In the genomic region with DNA sequence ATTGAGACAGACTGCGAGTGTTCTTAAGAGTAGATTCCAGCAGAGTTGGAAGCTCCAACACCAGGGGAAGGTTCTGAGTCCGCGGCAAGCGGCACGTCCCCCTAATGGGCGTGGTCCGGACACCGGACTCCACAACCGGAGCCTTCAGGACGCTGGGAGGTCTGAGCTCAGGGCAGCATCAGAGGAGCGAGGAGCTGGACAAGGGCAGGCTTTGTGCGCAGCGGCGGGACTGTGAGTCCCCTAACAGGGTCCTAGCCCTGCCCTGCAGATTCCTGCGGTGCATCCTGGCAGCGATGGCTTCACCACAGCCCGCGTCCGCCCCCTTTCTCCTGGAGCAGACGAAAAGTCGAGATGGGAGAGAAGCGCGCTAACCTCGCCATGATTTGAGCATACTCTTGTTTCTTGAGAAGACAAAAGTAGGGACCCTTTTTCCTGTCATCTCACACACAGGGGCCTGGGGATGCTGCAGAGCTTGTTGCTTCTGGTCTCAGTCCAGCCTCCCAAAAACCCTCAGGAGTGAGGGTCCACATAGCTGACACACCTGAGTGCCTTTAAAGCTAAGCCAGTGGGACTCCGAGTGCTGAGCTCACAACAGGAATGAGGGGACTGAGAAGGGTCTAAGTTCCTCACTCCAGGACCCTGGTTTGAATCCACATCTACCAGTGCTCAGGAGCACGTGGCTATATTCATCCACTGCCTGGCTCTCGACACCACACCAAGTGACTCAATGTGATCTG, we compare ENCODE assay signal across 8 mouse cellular contexts.
DNase-seq lines count a peak whose midpoint lies in the region; ATAC-seq and TF ChIP-seq lines count a peak whose summit lies in the region.

No protein-coding gene starts in this region.

- no peak overlapping the region for H3K9ac ChIP-seq in liver, embryonic 15.5 days
- H3K9ac ChIP-seq in stomach, embryonic 16.5 days (ENCODE audit: low read length): peak overlapping the region; percentile 49

- TF ChIP-seq POLR2A in cerebellum, adult 2 months (IDR thresholded peaks at IDR 0.05; ENCODE audit: borderline replicate concordance, insufficient read depth, low read length): no peak

- H3K9me3 ChIP-seq in liver, embryonic 15.5 days (replicated peaks): no peaks in the 10 kb centered on the region
- no peaks in the 10 kb centered on the region for H3K9me3 ChIP-seq in stomach, embryonic 16.5 days (replicated peaks; ENCODE audit: control insufficient read depth, low read length)

- H3K27me3 ChIP-seq in cerebellum, adult 2 months (ENCODE audit: control insufficient read depth, insufficient read depth, low read length): peaks cover 1% of the 10 kb centered on the region; the same call in 1 of the 2 replicates
- H3K27me3 ChIP-seq in liver, embryonic 15.5 days: peaks cover 21% of the 10 kb centered on the region; the same call in 1 of the 2 replicates
- no peaks in the 10 kb centered on the region for H3K27me3 ChIP-seq in stomach, embryonic 16.5 days (ENCODE audit: control insufficient read depth, insufficient read depth, low read length)

- DNase-seq in cerebellum, postnatal 10 days: peak; percentile 36 to 45
- DNase-seq in cerebellum, adult 2 months: no peak
- peak; percentile 20 for DNase-seq in right cerebral cortex, postnatal 4 days
- no peak for DNase-seq in right cerebral cortex, adult 2 months (ENCODE audit: low spot score in 2 of 2)
- DNase-seq in heart, postnatal 4 days: peak; percentile 41
- no peak for DNase-seq in thymus, postnatal 36 days

- WGBS in cerebellum, adult 2 months: 4% methylated on average over 27 of the region's 27 CpGs
- WGBS in liver, embryonic 15.5 days (ENCODE audit: insufficient replicate concordance): 6% methylated on average over 27 of the region's 27 CpGs
- 3% methylated on average over 27 of the region's 27 CpGs for WGBS in stomach, embryonic 16.5 days

- no peak for ATAC-seq in liver, embryonic 15.5 days (ENCODE audit: insufficient read depth)
- peak; percentile 44; the same call in 1 of the 2 replicates for ATAC-seq in stomach, embryonic 16.5 days (ENCODE audit: insufficient read depth, low FRiP score)

- H3K27ac ChIP-seq in cerebellum, adult 2 months (ENCODE audit: insufficient read depth, low read length): no peak overlapping the region
- H3K27ac ChIP-seq in liver, embryonic 15.5 days (replicated peaks): no peak overlapping the region
- H3K27ac ChIP-seq in stomach, embryonic 16.5 days (ENCODE audit: low read length): no peak overlapping the region

- H3K4me1 ChIP-seq in cerebellum, adult 2 months (ENCODE audit: control insufficient read depth, insufficient read depth, low read length): no peaks in the 10 kb centered on the region; the same call in 1 of the 2 replicates
- no peaks in the 10 kb centered on the region for H3K4me1 ChIP-seq in liver, embryonic 15.5 days (replicated peaks)
- H3K4me1 ChIP-seq in stomach, embryonic 16.5 days (ENCODE audit: control insufficient read depth, insufficient read depth, low read length): no peaks in the 10 kb centered on the region

- H3K4me2 ChIP-seq in liver, embryonic 15.5 days: peak overlapping the region; percentile 35; the same call in 1 of the 2 replicates
- peak overlapping the region; percentile 56 for H3K4me2 ChIP-seq in stomach, embryonic 16.5 days (ENCODE audit: low read depth, low read length)

- H3K36me3 ChIP-seq in liver, embryonic 15.5 days (replicated peaks): no peaks in the 10 kb centered on the region
- H3K36me3 ChIP-seq in stomach, embryonic 16.5 days (ENCODE audit: control insufficient read depth, insufficient read depth, low read length): no peaks in the 10 kb centered on the region

- H3K4me3 ChIP-seq in cerebellum, adult 2 months (replicated peaks; ENCODE audit: insufficient read depth, low read depth, low read length): no peak overlapping the region
- no peak overlapping the region for H3K4me3 ChIP-seq in liver, embryonic 15.5 days (replicated peaks)
- H3K4me3 ChIP-seq in stomach, embryonic 16.5 days (replicated peaks; ENCODE audit: low read length): peak overlapping the region; percentile 39

- TF ChIP-seq CTCF in cerebellum, adult 2 months (IDR thresholded peaks at IDR 0.05; ENCODE audit: borderline replicate concordance, insufficient read depth, low read depth, low read length): no peak

Comparison
In these comparisons a context has a peak if more than half of its experiments do, and no peak if none do; other contexts are left out.
1. DNase-seq: peak in cerebellum, postnatal 10 days (2 of 2), right cerebral cortex, postnatal 4 days (single experiment) and heart, postnatal 4 days (single experiment); none in cerebellum, adult 2 months (0 of 2), right cerebral cortex, adult 2 months (0 of 2) and thymus, postnatal 36 days (0 of 2).